Mouse (Mus musculus) stomach, embryonic 16.5 days (tissue): ENCODE data around the gene Satb2. TPM values are rescaled to one million over a fixed set of nuclear protein-coding genes. Genes with fewer than 3 reads are reported as not detected.

Experiments used
- ATAC-seq: fragments of 200-750 bp; cut with Nextera tagmentation; 2 replicates; pipeline ENCODE4 v1.8.0; 2017; ENCODE audit warnings: moderate number of reproducible peaks, moderate TSS enrichment; ENCODE audit not compliant: insufficient read depth, low FRiP score
- H3K27ac ChIP-seq: fragments of 300-500 bp; sonication (generic); 2 replicates; pipeline ENCODE4 v1.5.1; 2014; ENCODE audit warnings: low read length
- H3K27me3 ChIP-seq: fragments of 300-500 bp; sonication (generic); 2 replicates; pipeline ENCODE4 v1.6.1; 2014; ENCODE audit warnings: low read length, control low read depth, mixed read lengths; ENCODE audit not compliant: control insufficient read depth, insufficient read depth
- H3K36me3 ChIP-seq: fragments of 300-500 bp; sonication (generic); 2 replicates; pipeline ENCODE4 v1.6.1; 2014; ENCODE audit warnings: low read length; ENCODE audit not compliant: control insufficient read depth, insufficient read depth
- H3K4me1 ChIP-seq: fragments of 300-500 bp; sonication (generic); 2 replicates; pipeline ENCODE4 v1.6.1; 2014; ENCODE audit warnings: low read length, control low read depth, mixed read lengths; ENCODE audit not compliant: control insufficient read depth, insufficient read depth
- H3K4me2 ChIP-seq: fragments of 300-500 bp; sonication (generic); 2 replicates; pipeline ENCODE4 v1.6.1; 2014; ENCODE audit warnings: low read depth, low read length, mixed read lengths
- H3K4me3 ChIP-seq: fragments of 300-500 bp; sonication (generic); replicated peaks from 2 replicates; pipeline ENCODE4 v1.5.1; 2014; ENCODE audit warnings: mild to moderate bottlenecking, low read length
- H3K9ac ChIP-seq: fragments of 300-500 bp; sonication (generic); 2 replicates; pipeline ENCODE4 v1.6.1; 2014; ENCODE audit warnings: low read length
- H3K9me3 ChIP-seq: fragments of 300-500 bp; sonication (generic); replicated peaks from 2 replicates; pipeline ENCODE4 v1.6.1; 2016; ENCODE audit warnings: low read length, control low read depth; ENCODE audit not compliant: control insufficient read depth
- WGBS: fragments of 180-500 bp; shearing (Covaris S2); extraction: QIAGEN DNeasy Blood & Tissue Kit; methylation state at CpG from one replicate; pipeline ENCODE4 v1.1.7; 2014; 5-methylcytosine and 5-hydroxymethylcytosine counted together
- polyA plus RNA-seq: library from polyadenylated mRNA; unstranded; fragments of >200 nt; fragmentation: Nextera tagmentation; extraction: Ambion mirVana; gene quantifications from 2 replicates; pipeline ENCODE4 v1.2.1, GENCODE M21; 2015

Satb2 gene
- polyA plus RNA-seq, 1 experiment from 2014 or later, result 0.31 TPM

- Histone ChIP-seq H3K9me3 (no peaks in the 10 kb centered on the region), H3K4me2 (no peak overlapping the region), H3K36me3 (no peaks in the 10 kb centered on the region), H3K27ac (no peak overlapping the region), H3K9ac (no peak overlapping the region), H3K27me3 (peaks cover 51% of the 10 kb centered on the region), H3K4me1 (peaks cover 16% of the 10 kb centered on the region), H3K4me3 (no peak overlapping the region)
- WGBS, result 6% methylated on average over 25 of the region's 25 CpGs
- ATAC-seq, result no peak
Observed at GRCm38 (mm10) chr1:56976044-56976824, 2.2 kb downstream of the Satb2 start.

- ATAC-seq, result no peak
- WGBS, result 6% methylated on average over 12 of the region's 12 CpGs
- Histone ChIP-seq H3K27me3 (peaks cover 49% of the 10 kb centered on the region), H3K9me3 (no peaks in the 10 kb centered on the region), H3K9ac (no peak overlapping the region), H3K36me3 (no peaks in the 10 kb centered on the region), H3K27ac (no peak overlapping the region), H3K4me2 (no peak overlapping the region), H3K4me3 (no peak overlapping the region), H3K4me1 (peaks cover 22% of the 10 kb centered on the region)
Observed at GRCm38 (mm10) chr1:56975546-56975945, 2.9 kb downstream of the Satb2 start.

GRCm38 (mm10) chr1:56974187-56974586 is 4.3 kb downstream of the Satb2 start:
- ATAC-seq, result no peak
- Histone ChIP-seq H3K4me1 (peaks cover 27% of the 10 kb centered on the region), H3K27me3 (peaks cover 48% of the 10 kb centered on the region), H3K27ac (no peak overlapping the region), H3K9ac (no peak overlapping the region), H3K36me3 (no peaks in the 10 kb centered on the region), H3K4me2 (no peak overlapping the region), H3K9me3 (no peaks in the 10 kb centered on the region), H3K4me3 (no peak overlapping the region)
- 10% methylated on average over 14 of the region's 14 CpGs for WGBS

GRCm38 (mm10) chr1:56973593-56973950 is 4.9 kb downstream of the Satb2 start:
- peak overlapping the region; percentile 83 for H3K9ac ChIP-seq
- H3K4me1 ChIP-seq, result peaks cover 27% of the 10 kb centered on the region
- WGBS, result under 1% methylated on average over 16 of the region's 16 CpGs
- H3K36me3 ChIP-seq, result no peaks in the 10 kb centered on the region
- H3K4me2 ChIP-seq, result peak overlapping the region; percentile 97
- H3K27ac ChIP-seq, result no peak overlapping the region
- ATAC-seq, result no peak
- H3K9me3 ChIP-seq, result no peaks in the 10 kb centered on the region
- peak overlapping the region; percentile 84 for H3K4me3 ChIP-seq
- peaks cover 52% of the 10 kb centered on the region for H3K27me3 ChIP-seq

- H3K4me2 ChIP-seq, result peak overlapping the region; percentile 97
- H3K9me3 ChIP-seq, result no peaks in the 10 kb centered on the region
- ATAC-seq, result peak; percentile 68; the same call in 1 of the 2 replicates
- H3K27ac ChIP-seq, result peak overlapping the region; percentile 74
- H3K4me3 ChIP-seq, result peak overlapping the region; percentile 84
- no peaks in the 10 kb centered on the region for H3K36me3 ChIP-seq
- H3K9ac ChIP-seq, result peak overlapping the region; percentile 83
- peaks cover 53% of the 10 kb centered on the region for H3K27me3 ChIP-seq
- H3K4me1 ChIP-seq, result peaks cover 27% of the 10 kb centered on the region
- WGBS, result under 1% methylated on average over 47 of the region's 47 CpGs
Observed at GRCm38 (mm10) chr1:56972950-56973592, 5.4 kb downstream of the Satb2 start.

- peaks cover 47% of the 10 kb centered on the region for H3K27me3 ChIP-seq
- under 1% methylated on average over 83 of the region's 83 CpGs for WGBS
- H3K9ac ChIP-seq, result peak overlapping the region; percentile 83
- H3K4me3 ChIP-seq, result peak overlapping the region; percentile 84
- peak overlapping the region; percentile 74 for H3K27ac ChIP-seq
- H3K36me3 ChIP-seq, result no peaks in the 10 kb centered on the region
- peak; percentile 74 for ATAC-seq
- H3K4me2 ChIP-seq, result peak overlapping the region; percentile 97
- peaks cover 25% of the 10 kb centered on the region for H3K4me1 ChIP-seq
- H3K9me3 ChIP-seq, result no peaks in the 10 kb centered on the region
Observed at GRCm38 (mm10) chr1:56972251-56972949, 6.0 kb downstream of the Satb2 start.

GRCm38 (mm10) chr1:56971942-56972250 is 6.6 kb downstream of the Satb2 start:
- ATAC-seq, result no peak
- Histone ChIP-seq H3K27ac (no peak overlapping the region), H3K9me3 (no peaks in the 10 kb centered on the region), H3K4me2 (peak overlapping the region; percentile 97), H3K36me3 (no peaks in the 10 kb centered on the region), H3K27me3 (peaks cover 42% of the 10 kb centered on the region), H3K4me1 (peaks cover 23% of the 10 kb centered on the region), H3K9ac (peak overlapping the region; percentile 83), H3K4me3 (peak overlapping the region; percentile 84)
- 1% methylated on average over 23 of the region's 23 CpGs for WGBS

GRCm38 (mm10) chr1:56971441-56971861 is 7.0 kb downstream of the Satb2 start:
- Histone ChIP-seq H3K4me1 (peaks cover 23% of the 10 kb centered on the region), H3K36me3 (no peaks in the 10 kb centered on the region), H3K27me3 (peaks cover 38% of the 10 kb centered on the region), H3K4me3 (peak overlapping the region; percentile 84), H3K4me2 (peak overlapping the region; percentile 97), H3K9ac (peak overlapping the region; percentile 29; the same call in 1 of the 2 replicates), H3K9me3 (no peaks in the 10 kb centered on the region), H3K27ac (no peak overlapping the region)
- 0% methylated on average over 29 of the region's 29 CpGs for WGBS
- no peak for ATAC-seq

- H3K4me1 ChIP-seq, result peaks cover 23% of the 10 kb centered on the region
- peaks cover 31% of the 10 kb centered on the region for H3K27me3 ChIP-seq
- 1% methylated on average over 27 of the region's 27 CpGs for WGBS
- no peak for ATAC-seq
- H3K4me3 ChIP-seq, result peak overlapping the region; percentile 84
- H3K36me3 ChIP-seq, result no peaks in the 10 kb centered on the region
- peak overlapping the region; percentile 97 for H3K4me2 ChIP-seq
- no peaks in the 10 kb centered on the region for H3K9me3 ChIP-seq
- peak overlapping the region; percentile 2; the same call in 1 of the 2 replicates for H3K9ac ChIP-seq
- H3K27ac ChIP-seq, result no peak overlapping the region
Observed at GRCm38 (mm10) chr1:56970740-56971141, 7.7 kb downstream of the Satb2 start.
